Mouse (Mus musculus) ES-Bruce4 (cell line): ENCODE measurements around the gene Dlst.

ENCODE experiments used
- CTCF ChIP-seq: IDR thresholded peaks from one replicate; pipeline ENCODE4 v1.8.1; 2011; ENCODE audit warnings: low read depth, low read length
- POLR2A ChIP-seq: IDR thresholded peaks from one replicate; pipeline ENCODE4 v1.8.1; 2011; ENCODE audit warnings: low read length; ENCODE audit not compliant: insufficient read depth

GRCm38 (mm10) chr12:85175926-85176845 lies 65.6 kb downstream of the Dlst start:
- TF ChIP-seq POLR2A (no peak), CTCF (no peak)
